Mouse (Mus musculus) gonadal fat pad, adult 2 months (tissue): ENCODE data around the gene Uvrag. TPM values are rescaled to one million over a fixed set of nuclear protein-coding genes. Genes with fewer than 3 reads are reported as not detected.

Source experiments
- DNase-seq: peaks from one replicate; pipeline ENCODE4 v3.0.0-alpha.2; 2012; ENCODE audit warnings: low read depth
- polyA plus RNA-seq: library from polyadenylated mRNA; depleted of rRNA; stranded (reverse); fragments of >200 nt; gene quantifications from 2 replicates; pipeline ENCODE4 v1.2.3, GENCODE M21; 2012

Uvrag gene
- polyA plus RNA-seq, 1 experiment, result 13.4 TPM

GRCm38 (mm10) chr7:99021277-99021676 lies 119.7 kb downstream of the Uvrag start:
- DNase-seq, result no peak

DNA sequence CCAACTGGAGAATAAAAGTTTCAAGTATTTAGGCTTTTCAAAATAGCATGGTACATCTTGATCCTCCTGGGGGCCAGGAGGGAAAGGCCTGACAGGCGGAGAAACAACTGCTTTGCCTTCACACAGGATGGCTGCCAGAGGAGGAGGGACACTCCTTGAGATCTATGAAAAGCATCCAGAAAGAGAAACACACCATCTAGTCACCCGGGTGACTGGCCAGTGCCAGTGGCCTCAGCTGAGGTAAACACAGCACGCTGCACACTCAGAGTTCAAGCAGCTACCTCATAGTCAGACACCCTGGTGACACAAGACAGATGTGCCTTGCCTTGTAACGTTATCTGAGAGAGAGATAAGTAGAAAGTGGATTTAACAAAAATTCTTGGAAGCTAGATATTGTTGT lies 120.6 kb downstream of the Uvrag start:
- DNase-seq, result no peak

- DNase-seq, result no peak
Measured at GRCm38 (mm10) chr7:99017224-99017844, 123.6 kb downstream of the Uvrag start.

- no peak for DNase-seq
Measured at GRCm38 (mm10) chr7:99015914-99016313, 125.0 kb downstream of the Uvrag start.

DNA sequence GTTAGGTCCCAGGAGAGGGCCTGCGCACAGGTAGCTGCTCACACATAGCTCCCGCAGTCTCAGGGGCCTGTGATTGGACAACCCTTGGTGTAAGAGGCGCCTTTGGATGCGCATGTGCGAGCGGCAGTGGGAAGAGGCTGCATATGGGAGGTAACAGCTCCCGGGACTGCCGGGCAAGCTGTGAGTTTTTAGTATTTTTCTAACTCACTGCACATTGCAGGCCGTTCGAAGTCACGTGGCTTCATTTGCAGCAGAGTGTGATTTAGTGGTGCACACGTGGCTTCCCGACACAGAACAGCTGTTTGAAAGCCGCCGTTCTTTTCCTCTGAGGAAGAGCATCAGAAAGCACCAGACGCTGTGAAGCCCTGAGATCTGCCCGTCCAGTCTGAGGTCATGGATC lies 125.5 kb downstream of the Uvrag start:
- no peak for DNase-seq

DNA sequence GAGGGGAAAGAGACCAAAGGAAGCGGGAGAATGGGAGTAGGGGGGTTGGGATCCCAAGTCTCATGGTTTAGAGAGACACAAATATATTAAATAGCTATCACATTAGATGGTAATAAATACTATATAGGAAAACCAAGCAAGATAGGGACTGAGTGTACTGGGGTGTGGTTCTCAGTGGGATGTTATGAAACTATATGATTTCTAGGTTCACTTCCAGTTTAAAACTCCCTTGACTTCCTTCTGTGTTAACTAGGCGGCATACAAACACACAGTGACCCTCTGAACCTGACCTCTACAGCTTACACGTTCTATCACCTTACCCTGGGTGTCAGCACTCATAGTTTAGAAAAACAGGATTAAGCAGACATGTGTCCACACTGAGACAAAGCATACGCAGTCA lies 126.3 kb downstream of the Uvrag start:
- DNase-seq, result no peak

DNA sequence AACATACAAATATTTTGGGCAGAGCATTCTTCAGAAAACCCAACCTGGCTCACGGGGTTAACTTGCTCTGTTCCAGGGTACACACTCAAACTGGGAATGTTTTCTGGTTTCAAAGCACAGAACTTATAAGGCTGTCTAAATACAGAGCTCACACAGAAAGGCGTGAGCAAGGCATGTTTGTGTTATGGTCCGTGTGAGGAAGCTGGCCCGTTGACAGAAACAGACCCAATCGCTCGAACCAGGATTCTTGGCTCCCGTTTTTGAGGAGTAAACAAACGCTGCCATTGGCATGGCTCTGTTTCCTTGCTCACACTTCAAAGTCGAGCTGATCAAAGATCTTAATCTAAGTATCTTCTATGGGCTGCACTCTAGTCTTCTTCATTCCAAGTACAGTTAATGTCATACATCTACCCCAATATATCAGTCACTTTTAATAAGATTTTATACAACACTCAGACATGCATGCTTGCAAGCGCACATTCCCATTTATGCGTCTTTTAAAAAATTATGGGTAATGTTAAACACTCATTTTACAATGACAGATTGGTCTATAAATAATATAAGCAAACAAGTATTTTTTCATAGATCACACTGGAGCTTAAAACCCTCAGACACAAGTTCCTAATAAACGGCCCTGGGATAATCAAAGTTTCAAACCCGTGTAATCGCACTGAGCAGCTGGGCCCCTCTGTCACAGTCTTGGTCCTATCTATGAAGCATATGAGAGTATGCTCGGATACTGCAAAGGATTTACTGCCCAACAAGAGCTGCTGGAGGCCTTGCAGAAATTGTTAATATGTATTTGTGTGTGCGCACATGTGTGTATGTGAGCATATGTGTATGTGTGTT lies 133.2 kb downstream of the Uvrag start:
- DNase-seq, result no peak

DNA sequence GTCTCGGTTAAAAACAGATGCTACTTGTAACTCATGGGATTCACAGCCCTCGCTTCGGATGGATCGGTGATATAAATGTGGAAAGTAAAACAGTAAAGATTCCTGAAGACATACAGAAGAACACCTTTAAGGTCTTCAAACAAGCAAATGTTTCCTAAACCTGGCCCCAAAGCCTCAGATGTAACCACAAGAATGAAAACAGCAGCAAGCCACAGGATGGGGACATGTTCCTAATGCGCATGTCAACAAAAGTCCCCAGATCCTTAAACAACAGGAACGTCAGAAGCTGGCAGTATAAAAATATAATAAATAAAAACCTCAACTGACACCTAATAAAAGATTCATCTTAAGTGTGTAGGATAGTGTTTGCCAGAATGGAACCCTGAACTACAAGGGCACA lies 137.7 kb downstream of the Uvrag start:
- no peak for DNase-seq

GRCm38 (mm10) chr7:98998722-98999121 lies 142.2 kb downstream of the Uvrag start:
- no peak for DNase-seq

GRCm38 (mm10) chr7:98997760-98998159 lies 143.2 kb downstream of the Uvrag start:
- DNase-seq, result peak; percentile 75

DNA sequence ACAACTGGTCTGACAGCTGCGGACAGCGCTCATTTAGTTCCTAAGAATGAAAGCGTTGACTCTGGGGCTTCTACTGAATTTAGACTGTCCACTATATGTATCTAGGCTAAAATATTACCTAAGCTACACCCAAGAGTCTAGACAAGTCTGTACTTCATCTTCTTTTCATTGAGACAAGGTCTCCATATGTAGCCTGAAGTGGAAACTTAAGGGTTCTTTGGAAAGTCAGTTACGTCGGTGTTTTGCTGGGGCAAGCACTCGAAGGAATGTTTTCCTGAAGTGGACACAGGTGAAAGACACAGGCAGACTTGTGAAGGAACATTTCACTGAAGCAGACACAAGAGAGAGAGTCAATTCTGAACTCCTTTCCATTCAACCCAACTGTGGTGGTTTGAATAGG lies 144.2 kb downstream of the Uvrag start:
- DNase-seq, result no peak

DNA sequence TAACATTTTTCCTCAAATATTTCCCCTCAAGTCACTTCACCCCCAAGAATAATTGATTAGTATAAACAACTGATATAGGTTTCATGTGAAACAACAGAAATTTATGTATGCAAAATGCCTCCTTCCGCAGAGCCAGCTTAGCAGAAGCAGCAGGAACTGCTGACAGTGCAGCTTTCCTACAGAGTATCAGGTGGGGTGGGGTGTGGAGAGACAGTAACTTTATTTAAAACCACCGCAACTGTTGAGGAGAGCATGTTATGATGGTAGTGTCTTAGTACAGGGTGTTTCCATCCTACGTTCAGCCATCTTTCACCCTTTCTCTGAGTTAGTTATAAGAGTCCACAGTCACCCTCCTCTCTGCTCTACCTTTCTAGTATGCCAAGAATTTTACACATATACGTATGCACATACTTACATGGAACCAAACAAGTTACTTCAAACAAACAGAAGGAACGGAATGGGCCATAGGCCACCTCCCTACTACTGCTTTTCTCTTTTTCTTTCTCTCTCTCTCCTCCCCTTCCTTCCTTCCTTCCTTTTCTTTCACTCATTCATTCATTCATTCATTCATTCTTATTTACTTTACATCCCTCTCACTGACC lies 145.7 kb downstream of the Uvrag start:
- no peak for DNase-seq

- DNase-seq, result no peak
Measured at GRCm38 (mm10) chr7:98994137-98994536, 146.8 kb downstream of the Uvrag start.

GRCm38 (mm10) chr7:98993395-98993794 lies 147.5 kb downstream of the Uvrag start:
- DNase-seq, result no peak

DNA sequence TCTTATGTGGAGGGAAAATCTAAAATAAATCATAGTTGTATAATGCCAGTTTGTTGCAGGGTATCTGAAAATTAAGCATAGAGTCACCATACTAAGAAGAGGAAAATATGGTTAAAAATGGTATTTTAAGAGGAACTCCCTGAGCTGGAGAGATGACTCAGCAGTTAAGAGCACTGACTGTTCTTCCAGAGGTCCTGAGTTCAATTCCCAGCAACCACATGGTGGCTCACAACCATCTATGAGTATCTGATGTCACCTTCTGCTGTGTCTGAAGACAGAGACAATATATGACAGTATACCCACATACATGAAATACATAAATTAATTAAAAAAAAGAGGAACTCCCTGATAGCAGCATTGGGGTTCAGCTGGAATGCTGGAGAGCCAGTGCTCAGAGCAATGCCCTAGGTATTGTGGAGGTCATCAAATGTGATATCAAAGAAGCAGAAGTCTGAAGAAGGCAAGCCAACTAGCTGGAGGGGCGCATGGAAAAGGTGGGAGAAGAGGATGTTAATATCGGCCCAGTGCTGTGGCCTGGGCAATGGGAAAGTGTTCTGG lies 149.7 kb downstream of the Uvrag start:
- no peak for DNase-seq

DNA sequence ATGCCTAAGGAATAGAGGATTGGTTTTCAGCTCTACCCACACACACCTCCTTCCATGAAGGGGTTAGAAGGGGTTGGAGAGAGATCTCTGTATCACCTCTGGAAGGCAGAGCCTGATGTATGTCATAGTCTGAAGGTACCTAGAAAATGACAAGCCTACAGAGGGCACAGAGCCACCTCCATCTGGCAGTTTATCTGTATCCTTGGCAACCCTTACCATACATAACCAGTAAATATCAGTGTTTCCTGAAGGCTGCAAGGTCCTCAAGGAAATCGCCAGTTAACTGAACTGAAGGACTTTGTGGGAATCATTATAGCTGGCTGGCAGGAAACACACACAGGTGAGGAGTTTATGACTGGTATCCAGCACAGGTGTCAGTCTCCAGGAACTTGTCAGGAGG lies 150.4 kb downstream of the Uvrag start:
- no peak for DNase-seq

DNA sequence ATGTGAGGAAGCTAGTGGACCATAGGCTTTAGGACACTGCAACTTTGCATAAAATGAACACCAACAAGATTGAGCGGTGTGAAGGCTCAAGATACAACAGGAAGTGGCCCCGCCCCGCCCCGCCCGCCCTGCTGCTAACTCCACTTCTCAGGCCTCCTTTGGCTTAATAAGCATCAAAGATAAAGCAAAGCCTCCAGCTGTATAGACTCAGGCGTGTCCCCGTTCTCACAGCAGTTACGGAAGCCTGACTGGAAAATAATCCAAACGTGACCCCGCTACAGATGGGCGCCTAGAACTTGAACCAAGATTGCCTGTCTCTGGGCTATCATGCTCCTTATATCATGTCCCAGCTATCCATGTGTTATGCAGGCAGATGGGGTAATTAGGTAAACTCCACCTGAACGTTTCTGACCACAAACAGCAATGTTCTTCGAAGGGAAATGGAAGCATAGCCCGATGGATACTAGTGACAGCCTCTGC lies 153.9 kb downstream of the Uvrag start:
- DNase-seq, result no peak

- DNase-seq, result no peak
Measured at GRCm38 (mm10) chr7:98985935-98986334, 155.0 kb downstream of the Uvrag start.

GRCm38 (mm10) chr7:98985489-98985888 lies 155.5 kb downstream of the Uvrag start:
- no peak for DNase-seq

DNA sequence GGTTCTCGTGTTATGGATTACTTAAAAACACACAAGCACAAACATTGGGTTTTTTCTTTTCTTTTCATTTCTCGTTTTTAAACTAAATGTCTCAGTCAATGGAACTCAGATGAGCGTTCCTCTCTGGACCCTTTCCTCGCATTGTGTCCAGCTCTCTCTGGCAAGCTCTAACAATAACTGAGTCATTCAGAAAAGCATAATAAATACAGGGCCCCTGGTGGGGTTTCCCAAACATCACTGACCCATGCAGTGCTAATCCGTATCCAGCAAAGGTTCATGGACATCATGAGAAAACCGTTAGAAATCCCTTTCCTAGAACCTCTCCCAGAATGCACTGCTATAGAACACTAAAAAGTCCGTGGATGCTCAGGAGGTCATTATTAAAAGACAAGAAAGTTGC lies 156.6 kb downstream of the Uvrag start:
- DNase-seq, result no peak

DNA sequence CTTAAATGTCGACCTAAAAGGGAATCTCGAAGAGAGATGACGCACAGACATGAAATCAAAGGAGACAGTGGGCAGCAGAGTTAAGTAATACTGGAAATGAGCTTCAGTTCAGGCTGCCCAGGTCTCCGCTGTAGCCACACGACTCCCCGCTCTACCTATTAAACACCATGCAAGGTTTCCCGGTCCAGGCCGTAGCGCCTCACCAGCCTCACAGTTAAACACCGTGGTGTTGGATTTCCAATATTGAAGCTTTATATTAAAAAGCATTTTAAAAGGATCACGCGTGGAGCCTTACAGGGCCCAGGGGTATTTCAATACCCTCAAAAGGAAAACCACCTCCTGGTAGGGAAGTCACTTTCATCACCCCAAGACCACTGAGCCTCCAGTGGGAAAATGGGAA lies 157.9 kb downstream of the Uvrag start:
- no peak for DNase-seq

- no peak for DNase-seq
Measured at GRCm38 (mm10) chr7:98981423-98981822, 159.5 kb downstream of the Uvrag start.
